Mouse (Mus musculus) erythroid progenitor cell, adult 5-6 weeks (primary cell): ENCODE results near the gene Sowaha. TPM values are rescaled to one million over a fixed set of nuclear protein-coding genes. Genes with fewer than 3 reads are reported as not detected.
A peak's percentile ranks its signal among the peaks of the same experiment; 100 is the strongest.

Source experiments
- ATAC-seq: replicated peaks from 2 replicates; pipeline ENCODE4 v1.8.0; 2016; ENCODE audit warnings: moderate number of reproducible peaks, mild to moderate bottlenecking, moderate TSS enrichment, inconsistent platforms; ENCODE audit not compliant: poor library complexity, low FRiP score, severe bottlenecking
- total RNA-seq, 2 experiments: library from RNA; stranded (forward) in 1 of 2; stranded (reverse) in 1 of 2; fragments of 150-400 nt in 1 of 2; fragments of 186-747, 209-891 nt in 1 of 2; gene quantifications; 2 replicates each; pipeline versions ENCODE4 v1.2.3 to v1.2.4; 2015 to 2017; ENCODE audit warnings: low replicate concordance in 2 of 2

Gene Sowaha
- total RNA-seq, 2 experiments from 2014 or later = 36.8 to 42.8 TPM

- ATAC-seq = no peak
Observed at GRCm38 (mm10) chr11:53507098-53507805, 27.2 kb upstream of the Sowaha start.

- no peak for ATAC-seq
Observed at GRCm38 (mm10) chr11:53505026-53505663, 25.1 kb upstream of the Sowaha start.

GRCm38 (mm10) chr11:53504376-53504775 is 24.3 kb upstream of the Sowaha start:
- no peak for ATAC-seq

GRCm38 (mm10) chr11:53503738-53504137 is 23.7 kb upstream of the Sowaha start:
- ATAC-seq = no peak

- ATAC-seq = no peak
Observed at GRCm38 (mm10) chr11:53502039-53502765, 22.1 kb upstream of the Sowaha start.

- peak; percentile 79 for ATAC-seq
Observed at GRCm38 (mm10) chr11:53500569-53500968, 20.5 kb upstream of the Sowaha start.

GRCm38 (mm10) chr11:53496946-53497345 is 16.9 kb upstream of the Sowaha start:
- ATAC-seq = no peak

- ATAC-seq = no peak
Observed at GRCm38 (mm10) chr11:53495417-53495816, 15.3 kb upstream of the Sowaha start.

- ATAC-seq = no peak
Observed at GRCm38 (mm10) chr11:53493243-53493955, 13.3 kb upstream of the Sowaha start.

GRCm38 (mm10) chr11:53491954-53492401 is 11.9 kb upstream of the Sowaha start:
- no peak for ATAC-seq

GRCm38 (mm10) chr11:53489421-53489820 is 9.3 kb upstream of the Sowaha start:
- no peak for ATAC-seq

GRCm38 (mm10) chr11:53489007-53489406 is 8.9 kb upstream of the Sowaha start:
- ATAC-seq = no peak

GRCm38 (mm10) chr11:53486822-53487594 is 6.9 kb upstream of the Sowaha start:
- peak; percentile 43; the same call in 1 of the 2 replicates for ATAC-seq

- no peak for ATAC-seq
Observed at GRCm38 (mm10) chr11:53486351-53486750, 6.3 kb upstream of the Sowaha start.

- ATAC-seq = no peak
Observed at GRCm38 (mm10) chr11:53485719-53486118, 5.6 kb upstream of the Sowaha start.

- ATAC-seq = peak; percentile 71
Observed at GRCm38 (mm10) chr11:53483159-53483891, 3.3 kb upstream of the Sowaha start.

GRCm38 (mm10) chr11:53481088-53481730 is 1.1 kb upstream of the Sowaha start:
- peak; percentile 65 for ATAC-seq

GRCm38 (mm10) chr11:53479171-53479782 is 797 bp downstream of the Sowaha start:
- no peak for ATAC-seq
